Mouse (Mus musculus): ENCODE measurements at regions not wholly inside any gene's neighbourhood (a gene's known extent, or its start where the extent isn't known, plus 50 kb on each side); places are given as distances from the start of the nearest gene placed in this dataset.

GRCm38 (mm10) chr14:66441825-66442224, 432.8 kb upstream of the Gulo start:
- H3K4me1 ChIP-seq = no peaks in the 10 kb centered on the region
- no peaks in the 10 kb centered on the region for H3K9me3 ChIP-seq (replicated peaks)
- no peak overlapping the region for H3K9ac ChIP-seq
- H3K27me3 ChIP-seq = no peaks in the 10 kb centered on the region
- no peak overlapping the region for H3K4me3 ChIP-seq (replicated peaks)
- no peak overlapping the region for H3K27ac ChIP-seq (replicated peaks)
- H3K4me2 ChIP-seq (replicated peaks) = no peak overlapping the region
- WGBS = 60% methylated on average over 4 of the region's 4 CpGs
- H3K36me3 ChIP-seq = no peaks in the 10 kb centered on the region
- no peak for ATAC-seq (ENCODE audit: insufficient number of reproducible peaks, low FRiP score, low TSS enrichment, low read depth)

GRCm38 (mm10) chr14:66438572-66438971, 429.6 kb upstream of the Gulo start:
- ATAC-seq (ENCODE audit: insufficient number of reproducible peaks, low FRiP score, low TSS enrichment, low read depth) = no peak
- Histone ChIP-seq H3K4me2 (replicated peaks) (no peak overlapping the region), H3K9ac (no peak overlapping the region), H3K9me3 (replicated peaks) (no peaks in the 10 kb centered on the region), H3K27ac (replicated peaks) (no peak overlapping the region), H3K4me3 (replicated peaks) (no peak overlapping the region), H3K36me3 (no peaks in the 10 kb centered on the region), H3K4me1 (no peaks in the 10 kb centered on the region), H3K27me3 (no peaks in the 10 kb centered on the region)
- 96% methylated on average over 1 of the region's 1 CpGs for WGBS

- H3K4me2 ChIP-seq (replicated peaks) = no peak overlapping the region
- no peaks in the 10 kb centered on the region for H3K36me3 ChIP-seq
- 87% methylated on average over 1 of the region's 1 CpGs for WGBS
- no peak overlapping the region for H3K27ac ChIP-seq (replicated peaks)
- no peak overlapping the region for H3K4me3 ChIP-seq (replicated peaks)
- H3K9me3 ChIP-seq (replicated peaks) = no peaks in the 10 kb centered on the region
- H3K27me3 ChIP-seq = no peaks in the 10 kb centered on the region
- no peaks in the 10 kb centered on the region for H3K4me1 ChIP-seq
- no peak overlapping the region for H3K9ac ChIP-seq
- no peak for ATAC-seq (ENCODE audit: insufficient number of reproducible peaks, low FRiP score, low TSS enrichment, low read depth)
These were observed 429.0 kb upstream of the Gulo start for GRCm38 (mm10) chr14:66438001-66438400.

- no peaks in the 10 kb centered on the region for H3K27me3 ChIP-seq
- H3K9ac ChIP-seq = no peak overlapping the region
- H3K4me3 ChIP-seq (replicated peaks) = no peak overlapping the region
- H3K4me1 ChIP-seq = no peaks in the 10 kb centered on the region
- 78% methylated on average over 5 of the region's 5 CpGs for WGBS
- no peak overlapping the region for H3K4me2 ChIP-seq (replicated peaks)
- ATAC-seq (ENCODE audit: insufficient number of reproducible peaks, low FRiP score, low TSS enrichment, low read depth) = no peak
- no peaks in the 10 kb centered on the region for H3K36me3 ChIP-seq
- no peak overlapping the region for H3K27ac ChIP-seq (replicated peaks)
- H3K9me3 ChIP-seq (replicated peaks) = no peaks in the 10 kb centered on the region
These were observed 422.6 kb upstream of the Gulo start for GRCm38 (mm10) chr14:66431630-66432029.

GRCm38 (mm10) chr14:66424141-66424540, 415.1 kb upstream of the Gulo start:
- no peak overlapping the region for H3K4me3 ChIP-seq (replicated peaks)
- no peak overlapping the region for H3K9ac ChIP-seq
- H3K4me1 ChIP-seq = no peaks in the 10 kb centered on the region
- H3K9me3 ChIP-seq (replicated peaks) = no peaks in the 10 kb centered on the region; the same call in 1 of the 2 replicates
- WGBS = 19% methylated on average over 5 of the region's 5 CpGs
- ATAC-seq (ENCODE audit: insufficient number of reproducible peaks, low FRiP score, low TSS enrichment, low read depth) = no peak
- no peak overlapping the region for H3K27ac ChIP-seq (replicated peaks)
- H3K27me3 ChIP-seq = 0 out of 2 replicates have a peak, but pooled peaks cover 5% of the 10 kb centered on the region
- no peaks in the 10 kb centered on the region for H3K36me3 ChIP-seq
- no peak overlapping the region for H3K4me2 ChIP-seq (replicated peaks)
